Mouse (Mus musculus) erythroblast, embryonic 14.5 days (primary cell): Measurements from ENCODE around the gene Helz. TPM values are rescaled to one million over a fixed set of nuclear protein-coding genes. Genes with fewer than 3 reads are reported as not detected.

ENCODE experiments used
- H3K27me3 ChIP-seq: 2 replicates; pipeline ENCODE4 v1.6.1; 2012; ENCODE audit warnings: inconsistent platforms; ENCODE audit not compliant: control insufficient read depth
- H3K36me3 ChIP-seq: 2 replicates; pipeline ENCODE4 v1.6.1; 2012; ENCODE audit warnings: mild to moderate bottlenecking, inconsistent platforms; ENCODE audit not compliant: control insufficient read depth
- H3K4me1 ChIP-seq: 2 replicates; pipeline ENCODE4 v1.6.1; 2012; ENCODE audit warnings: inconsistent platforms; ENCODE audit not compliant: control insufficient read depth
- H3K4me3 ChIP-seq: replicated peaks from 2 replicates; pipeline ENCODE3; 2012; ENCODE audit warnings: moderate library complexity, mild to moderate bottlenecking, inconsistent platforms
- H3K9me3 ChIP-seq: 2 replicates; pipeline ENCODE4 v1.6.1; 2012; ENCODE audit warnings: low read length, inconsistent platforms, mixed read lengths; ENCODE audit not compliant: control insufficient read depth
- GATA1 ChIP-seq: IDR thresholded peaks from 2 replicates; pipeline ENCODE4 v1.6.1; 2012; ENCODE audit warnings: low read length, inconsistent platforms, mixed read lengths
- TAL1 ChIP-seq: IDR thresholded peaks from 3 replicates; pipeline ENCODE4 v1.6.1; 2012; ENCODE audit warnings: low read length, inconsistent platforms, mixed read lengths
- polyA plus RNA-seq: library from polyadenylated mRNA; stranded (reverse); fragments of >175 nt; gene quantifications from 2 replicates; pipeline ENCODE4 v1.2.3, GENCODE M21; 2012

Helz gene
- polyA plus RNA-seq, 1 experiment, result 4.3 TPM

DNA sequence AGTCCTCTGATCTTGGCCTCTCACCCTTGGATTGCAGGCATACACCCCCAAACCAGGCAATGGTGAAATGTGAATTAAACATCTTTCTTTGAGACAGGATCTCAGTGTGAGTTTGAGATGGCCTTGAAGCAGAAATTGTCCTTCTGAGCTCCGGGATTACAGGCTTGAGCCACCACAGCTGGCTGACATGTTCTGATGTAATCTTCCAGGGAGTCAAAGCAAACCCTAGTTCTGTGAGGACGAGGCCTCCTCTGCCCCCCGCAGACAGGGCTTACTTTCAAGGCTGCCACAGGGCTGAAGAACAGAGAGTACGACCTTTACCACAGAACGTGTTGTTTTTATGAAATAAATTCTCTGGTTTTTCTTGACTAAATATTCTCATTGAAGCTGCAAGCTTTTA, 126.3 kb downstream of the Helz start:
- Histone ChIP-seq H3K4me3 (no peak overlapping the region), H3K4me1 (no peaks in the 10 kb centered on the region), H3K9me3 (no peaks in the 10 kb centered on the region), H3K36me3 (peaks cover 68% of the 10 kb centered on the region), H3K27me3 (no peaks in the 10 kb centered on the region)
- no peak for TF ChIP-seq TAL1
- TF ChIP-seq GATA1, result no peak

DNA sequence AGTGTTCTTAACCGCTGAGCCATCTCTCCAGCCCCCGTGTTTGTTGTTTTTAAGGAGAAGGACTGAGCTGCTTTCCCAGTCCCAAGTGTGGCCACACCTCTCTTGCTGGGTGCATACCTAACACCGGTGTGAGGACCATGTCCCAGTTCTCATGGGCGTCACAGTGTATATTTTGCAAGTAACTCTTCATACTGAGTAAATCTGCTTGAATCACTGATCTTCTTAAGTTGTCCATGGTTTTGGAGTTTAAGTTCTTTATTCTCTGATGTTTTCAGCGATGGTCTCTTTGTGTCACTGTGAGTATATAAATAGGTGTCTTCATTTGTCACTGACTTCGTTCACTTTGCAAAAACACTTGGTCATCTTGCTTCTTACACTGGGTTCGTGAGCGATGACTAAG, 126.9 kb downstream of the Helz start:
- Histone ChIP-seq H3K9me3 (no peaks in the 10 kb centered on the region), H3K27me3 (no peaks in the 10 kb centered on the region), H3K4me1 (no peaks in the 10 kb centered on the region), H3K4me3 (no peak overlapping the region), H3K36me3 (peaks cover 64% of the 10 kb centered on the region)
- no peak for TF ChIP-seq GATA1
- no peak for TF ChIP-seq TAL1

DNA sequence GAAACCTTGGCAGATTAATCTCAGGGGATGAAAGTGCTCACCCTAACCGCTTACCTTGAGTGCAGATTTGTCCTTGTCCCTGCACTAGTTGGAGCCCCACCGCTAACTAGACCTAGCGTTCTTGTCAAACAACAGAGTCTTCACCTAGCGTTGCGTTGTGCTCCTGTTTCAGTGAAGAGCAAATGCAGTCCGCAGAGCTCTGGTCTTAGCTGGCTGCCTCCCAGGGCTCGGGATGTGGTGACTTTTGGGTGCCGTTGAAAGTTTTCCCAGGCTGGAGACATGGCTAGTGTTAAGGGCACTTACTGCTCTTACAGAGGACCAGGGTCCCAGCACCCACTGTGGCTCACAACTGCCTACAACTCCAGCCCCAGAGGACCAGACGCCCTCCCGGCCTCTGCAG, 127.5 kb downstream of the Helz start:
- H3K36me3 ChIP-seq, result peaks cover 57% of the 10 kb centered on the region

DNA sequence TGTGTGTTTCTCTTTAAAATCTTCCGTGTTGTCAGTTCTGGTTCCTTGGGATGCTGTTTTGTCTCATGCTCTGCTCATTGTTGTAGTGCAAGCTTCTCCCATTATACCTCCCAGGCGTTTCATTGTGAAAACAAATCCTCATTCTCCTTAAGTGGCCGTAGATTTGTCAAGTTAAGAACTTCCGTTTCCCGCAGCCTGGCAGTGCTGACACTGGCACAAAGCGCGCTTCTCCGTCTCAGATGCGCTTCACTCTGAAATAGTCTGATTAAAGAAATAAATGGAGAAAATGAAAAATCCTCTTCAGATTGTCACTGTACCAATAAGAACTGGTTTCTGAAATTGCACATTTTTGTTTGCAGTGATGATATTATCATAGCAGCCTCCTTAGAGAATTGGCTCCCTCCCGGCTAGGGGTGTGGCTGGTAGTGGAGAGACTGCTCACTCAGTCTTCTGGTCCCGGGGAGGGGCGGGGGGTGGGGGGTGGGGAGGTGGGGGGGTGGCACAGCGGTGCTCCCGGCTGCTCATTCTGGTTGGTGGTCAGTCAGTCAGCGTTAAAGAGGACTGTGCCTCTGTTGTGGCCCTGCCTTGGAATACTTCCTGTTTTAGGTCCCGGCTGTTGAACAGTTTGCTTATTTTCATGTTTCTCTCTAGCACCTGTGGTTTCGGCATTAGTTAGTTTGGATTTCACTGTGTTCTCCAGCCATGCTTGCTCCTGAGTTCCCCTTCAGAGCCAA, 128.6 kb downstream of the Helz start:
- Histone ChIP-seq H3K4me3 (no peak overlapping the region), H3K4me1 (no peaks in the 10 kb centered on the region), H3K9me3 (no peaks in the 10 kb centered on the region), H3K27me3 (no peaks in the 10 kb centered on the region), H3K36me3 (peaks cover 47% of the 10 kb centered on the region)
- TF ChIP-seq TAL1 (no peak), GATA1 (no peak)

More for the DNA sequence above, 127.5 kb downstream of the Helz start:
- no peak for TF ChIP-seq GATA1
- no peak for TF ChIP-seq TAL1
- Histone ChIP-seq H3K9me3 (no peaks in the 10 kb centered on the region), H3K27me3 (no peaks in the 10 kb centered on the region), H3K4me1 (no peaks in the 10 kb centered on the region), H3K4me3 (no peak overlapping the region)

DNA sequence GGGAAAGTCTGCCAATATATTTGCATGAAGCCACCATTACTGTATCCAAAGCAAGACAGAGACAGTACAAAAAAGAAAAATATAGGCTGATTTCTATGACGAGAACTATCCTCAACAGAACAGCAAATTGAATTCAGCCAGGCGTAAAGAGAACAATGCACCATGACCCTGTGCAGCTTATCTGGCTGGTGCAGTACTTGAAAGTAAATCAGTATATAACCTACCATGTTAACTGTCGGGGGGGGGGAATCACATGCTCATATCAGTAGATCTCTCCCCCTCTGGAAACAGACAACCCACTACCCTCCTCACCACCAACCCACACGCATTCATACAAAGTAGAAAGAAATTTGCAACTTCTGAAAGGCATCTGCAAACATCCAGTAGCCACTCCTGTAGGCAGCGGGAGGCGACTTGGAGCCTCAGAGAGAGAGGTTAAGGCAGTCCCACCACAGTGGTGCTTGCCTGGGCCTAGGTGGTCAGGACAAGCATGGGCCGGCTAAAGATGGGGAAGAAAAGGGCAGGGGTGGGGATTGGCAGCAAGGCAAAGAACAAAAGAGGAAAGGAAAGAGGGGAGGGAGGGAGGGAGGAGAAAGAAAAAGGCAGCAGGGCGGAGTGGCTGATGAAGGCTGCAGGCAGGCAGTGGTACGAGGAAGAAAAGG, 135.1 kb downstream of the Helz start:
- no peak overlapping the region for H3K4me3 ChIP-seq
- peaks cover 34% of the 10 kb centered on the region for H3K36me3 ChIP-seq
- H3K27me3 ChIP-seq, result no peaks in the 10 kb centered on the region
- no peaks in the 10 kb centered on the region for H3K9me3 ChIP-seq
- TF ChIP-seq GATA1, result no peak
- no peaks in the 10 kb centered on the region for H3K4me1 ChIP-seq

DNA sequence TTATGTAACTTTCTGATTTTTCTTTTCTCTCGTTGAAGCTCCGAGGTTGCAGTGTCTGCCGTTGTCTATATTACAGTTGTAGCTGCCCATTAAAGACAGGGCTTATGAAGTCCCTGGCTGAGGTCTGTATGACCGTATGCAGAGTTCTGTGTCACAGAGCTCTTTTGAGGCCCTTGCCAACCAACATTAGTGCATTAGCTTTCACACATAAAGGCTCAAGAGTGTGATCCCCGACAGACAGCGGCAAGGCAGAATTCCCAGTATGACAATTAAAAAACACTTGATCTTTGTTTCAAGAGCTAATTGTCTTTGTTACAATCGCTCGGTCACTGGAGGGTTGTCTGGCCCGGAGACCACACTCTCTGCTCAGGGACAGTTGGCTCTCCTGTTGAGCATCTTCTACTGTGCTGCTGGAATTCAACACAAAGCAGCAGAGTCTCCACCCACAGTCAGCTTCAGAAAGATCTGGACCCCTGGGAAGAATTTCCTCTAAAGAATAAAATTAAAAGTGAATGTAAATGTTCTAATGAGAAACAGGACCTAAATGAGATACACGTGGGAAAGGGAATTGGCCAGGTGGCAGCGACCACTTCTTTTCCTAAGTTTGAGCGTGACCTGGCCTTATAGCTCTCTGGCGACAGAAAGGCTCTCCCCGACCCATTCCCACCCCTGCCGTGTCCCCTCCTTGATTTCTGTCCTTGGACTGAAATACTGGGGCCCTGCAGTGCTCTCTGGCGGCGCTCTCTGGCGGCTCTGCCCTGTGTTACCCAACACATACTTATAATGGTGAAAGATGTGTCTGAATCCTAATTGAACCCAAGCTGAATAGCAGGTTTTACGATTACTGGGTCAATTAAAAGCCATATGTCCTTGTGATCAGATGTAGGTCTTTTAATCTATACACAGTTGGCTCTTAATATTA, 136.1 kb downstream of the Helz start:
- TF ChIP-seq TAL1 (no peak), GATA1 (no peak)

DNA sequence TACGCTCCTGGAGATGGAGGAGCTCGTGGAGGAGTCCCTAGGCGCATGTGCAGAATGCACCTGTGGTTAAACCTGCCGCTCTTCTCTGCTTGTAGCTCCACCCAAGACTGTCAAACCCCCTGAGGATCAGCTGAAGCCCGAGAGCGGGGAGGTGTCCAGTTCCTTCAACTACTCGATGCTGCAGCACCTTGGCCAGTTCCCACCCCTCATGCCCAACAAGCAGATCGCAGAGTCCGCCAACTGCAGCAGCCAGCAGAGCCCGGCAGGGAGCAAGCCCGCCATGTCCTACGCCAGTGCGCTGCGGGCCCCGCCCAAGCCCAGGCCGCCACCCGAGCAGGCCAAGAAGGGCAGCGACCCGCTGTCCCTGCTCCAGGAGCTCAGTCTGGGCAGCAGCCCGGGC, 138.6 kb downstream of the Helz start:
- Histone ChIP-seq H3K9me3 (no peaks in the 10 kb centered on the region), H3K27me3 (no peaks in the 10 kb centered on the region), H3K4me3 (no peak overlapping the region), H3K4me1 (no peaks in the 10 kb centered on the region), H3K36me3 (peaks cover 39% of the 10 kb centered on the region)
- TF ChIP-seq TAL1 (no peak), GATA1 (no peak)

More for the DNA sequence above, 136.1 kb downstream of the Helz start:
- Histone ChIP-seq H3K4me1 (no peaks in the 10 kb centered on the region), H3K36me3 (peaks cover 38% of the 10 kb centered on the region), H3K4me3 (no peak overlapping the region), H3K27me3 (no peaks in the 10 kb centered on the region), H3K9me3 (no peaks in the 10 kb centered on the region)

DNA sequence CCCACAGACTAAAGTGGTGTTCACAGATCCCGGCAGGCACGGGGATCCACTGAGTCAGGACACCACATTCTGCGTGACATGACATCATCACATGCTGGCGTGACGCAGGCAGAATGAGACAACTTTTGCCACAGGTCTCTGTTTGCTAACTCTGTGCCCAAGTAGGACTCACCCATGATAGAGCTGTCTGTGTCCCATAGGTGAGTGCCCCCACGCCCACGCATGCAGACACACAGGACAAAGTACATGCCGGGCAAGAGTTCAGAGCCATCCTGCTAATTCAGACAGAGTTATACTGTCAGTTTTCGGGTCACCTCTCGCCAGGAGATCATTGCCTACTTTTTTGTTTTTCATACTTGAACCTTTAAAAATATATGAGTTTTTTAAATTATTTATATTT, 140.8 kb downstream of the Helz start:
- H3K36me3 ChIP-seq, result peaks cover 29% of the 10 kb centered on the region

DNA sequence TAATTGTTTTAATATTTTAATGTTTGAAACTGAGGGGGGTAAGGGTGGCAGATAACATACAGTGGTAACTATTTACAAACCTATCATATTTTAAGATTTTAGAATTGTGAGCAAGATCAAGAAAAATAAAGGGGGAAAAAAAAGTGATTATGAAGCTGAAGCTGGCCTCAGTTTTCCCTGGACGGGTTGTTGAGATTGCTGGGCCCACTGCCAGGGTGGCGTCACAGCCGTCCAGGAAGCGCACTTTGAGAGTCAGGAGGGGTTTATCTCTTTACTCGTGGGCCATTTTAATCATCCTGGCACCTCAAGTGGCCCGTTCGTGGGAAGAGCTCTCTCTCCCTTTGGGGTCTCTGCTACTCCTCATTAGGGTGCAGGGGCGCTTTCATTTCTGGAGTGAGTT, 143.8 kb downstream of the Helz start:
- H3K4me1 ChIP-seq, result no peaks in the 10 kb centered on the region

More for the DNA sequence above, 140.8 kb downstream of the Helz start:
- no peaks in the 10 kb centered on the region for H3K27me3 ChIP-seq
- no peak for TF ChIP-seq GATA1
- TF ChIP-seq TAL1, result no peak
- H3K9me3 ChIP-seq, result no peaks in the 10 kb centered on the region
- no peak overlapping the region for H3K4me3 ChIP-seq
- no peaks in the 10 kb centered on the region for H3K4me1 ChIP-seq

More for the DNA sequence above, 143.8 kb downstream of the Helz start:
- H3K27me3 ChIP-seq, result no peaks in the 10 kb centered on the region
- H3K4me3 ChIP-seq, result no peak overlapping the region
- no peak for TF ChIP-seq GATA1
- no peak for TF ChIP-seq TAL1
- no peaks in the 10 kb centered on the region for H3K9me3 ChIP-seq
- peaks cover 10% of the 10 kb centered on the region for H3K36me3 ChIP-seq
